Mouse (Mus musculus): ENCODE measurements at regions not wholly inside any gene's neighbourhood (a gene's known extent, or its start where the extent isn't known, plus 50 kb on each side); places are given as distances from the start of the nearest gene placed in this dataset.

- no peak for TF ChIP-seq ZNF384 (IDR thresholded peaks at IDR 0.05; ENCODE audit: low read depth, low read length)
- no peak for TF ChIP-seq CHD2 (IDR thresholded peaks at IDR 0.05; ENCODE audit: low read depth, low read length)
- TF ChIP-seq HCFC1 (IDR thresholded peaks at IDR 0.05; ENCODE audit: borderline replicate concordance, insufficient read depth, low read length) = no peak
- no peak for TF ChIP-seq ZC3H11A (IDR thresholded peaks at IDR 0.05; ENCODE audit: borderline replicate concordance, low read depth, low read length)
Observed at GRCm38 (mm10) chr13:15380081-15380480, 83.0 kb upstream of the Gli3 start.

All from ES-E14 (cell line).